Mouse (Mus musculus): Measurements from ENCODE around the gene Luc7l2.
"Not testable (repeated sequence)": the region's sequence is repeated elsewhere in the genome, so short reads cannot be mapped to it uniquely, and the experiment has no call there.

- not testable (repeated sequence) for TF ChIP-seq JUND (conservative IDR thresholded peaks at IDR 0.05; ENCODE audit: low read depth, low read length); NRF1 (IDR thresholded peaks at IDR 0.05; ENCODE audit: low read depth, low read length); SIN3A (IDR thresholded peaks at IDR 0.05; ENCODE audit: low read length); EP300 (IDR thresholded peaks at IDR 0.05; ENCODE audit: low read length); MYC (IDR thresholded peaks at IDR 0.05; ENCODE audit: low read depth, low read length)
Observed at GRCm38 (mm10) chr6:38544141-38544540, 7.0 kb upstream of the Luc7l2 start.

Measured in CH12.LX (cell line).